Comparison of ENCODE assay signal across 13 mouse cellular contexts in genomic region chr6:25013288-25013606, GRCm38 (mm10). TPM values are rescaled to one million over a fixed set of nuclear protein-coding genes. Genes with fewer than 3 reads are reported as not detected.
DNase-seq lines count a peak whose midpoint lies in the region; ATAC-seq and TF ChIP-seq lines count a peak whose summit lies in the region.
"Had no signal": no experiment of that assay in that cellular context is flagged by ENCODE, and none has a peak within 500 bp of the region (broad histone marks: within the 10 kb centered on the region; RNA-seq: fewer than 3 reads in every experiment).

No protein-coding gene starts in this region.

- no peak for ATAC-seq in kidney, postnatal 0 days (replicated peaks; ENCODE audit: low FRiP score, low read depth)
- no peak for ATAC-seq in midbrain, postnatal 0 days (ENCODE audit: low FRiP score)
- no peak for ATAC-seq in liver, embryonic 12.5 days
- ATAC-seq in megakaryocyte progenitor cell, adult 5-6 weeks (replicated peaks; ENCODE audit: poor library complexity) = no peak

- 0 out of 2 replicates have a peak, but pooled peaks cover 4% of the 10 kb centered on the region for H3K4me1 ChIP-seq in kidney, postnatal 0 days (replicated peaks; ENCODE audit: insufficient read depth, low read length)
- H3K4me1 ChIP-seq in midbrain, postnatal 0 days (ENCODE audit: insufficient read depth, low read length) = no peaks in the 10 kb centered on the region
- no peaks in the 10 kb centered on the region for H3K4me1 ChIP-seq in liver, embryonic 12.5 days
- H3K4me1 ChIP-seq: heart, embryonic 13.5 days; liver, embryonic 13.5 days had no signal

- WGBS in kidney, postnatal 0 days = 15% methylated on average over 3 of the region's 3 CpGs
- WGBS in midbrain, postnatal 0 days = 20% methylated on average over 3 of the region's 3 CpGs
- WGBS in liver, embryonic 12.5 days (ENCODE audit: insufficient replicate concordance) = 49% methylated on average over 3 of the region's 3 CpGs

- TF ChIP-seq CTCF in kidney, postnatal 0 days (IDR thresholded peaks at IDR 0.05; ENCODE audit: low read depth) = no peak
- no peak for TF ChIP-seq CTCF in midbrain, postnatal 0 days (IDR thresholded peaks at IDR 0.05)

- no peak overlapping the region for H3K27ac ChIP-seq in kidney, postnatal 0 days
- no peak overlapping the region for H3K27ac ChIP-seq in midbrain, postnatal 0 days (ENCODE audit: low read depth, low read length)
- no peak overlapping the region for H3K27ac ChIP-seq in liver, embryonic 12.5 days
- H3K27ac ChIP-seq: gastrocnemius, adult 2 months; heart, embryonic 13.5 days; liver, embryonic 13.5 days had no signal

- no peak overlapping the region for H3K4me2 ChIP-seq in kidney, postnatal 0 days (ENCODE audit: low read length)
- H3K4me2 ChIP-seq in midbrain, postnatal 0 days (ENCODE audit: low read depth, low read length, poor library complexity, severe bottlenecking) = no peak overlapping the region
- no peak overlapping the region for H3K4me2 ChIP-seq in liver, embryonic 12.5 days
- H3K4me2 ChIP-seq: heart, embryonic 13.5 days; liver, embryonic 13.5 days had no signal

- no peak overlapping the region for H3K9ac ChIP-seq in kidney, postnatal 0 days (ENCODE audit: low read depth, low read length)
- no peak overlapping the region for H3K9ac ChIP-seq in midbrain, postnatal 0 days (replicated peaks; ENCODE audit: low read length, poor library complexity, severe bottlenecking)
- H3K9ac ChIP-seq in liver, embryonic 12.5 days = no peak overlapping the region
- H3K9ac ChIP-seq: heart, embryonic 13.5 days; liver, embryonic 13.5 days had no signal

- H3K27me3 ChIP-seq in kidney, postnatal 0 days (ENCODE audit: insufficient read depth, low read length) = no peaks in the 10 kb centered on the region
- no peaks in the 10 kb centered on the region for H3K27me3 ChIP-seq in midbrain, postnatal 0 days (ENCODE audit: insufficient read depth, low read length)
- no peaks in the 10 kb centered on the region for H3K27me3 ChIP-seq in liver, embryonic 12.5 days (replicated peaks)
- H3K27me3 ChIP-seq: heart, embryonic 13.5 days; liver, embryonic 13.5 days had no signal

- no peaks in the 10 kb centered on the region for H3K9me3 ChIP-seq in kidney, postnatal 0 days (replicated peaks; ENCODE audit: low read length)
- H3K9me3 ChIP-seq in midbrain, postnatal 0 days (ENCODE audit: low read length) = no peaks in the 10 kb centered on the region
- H3K9me3 ChIP-seq in liver, embryonic 12.5 days (replicated peaks) = no peaks in the 10 kb centered on the region
- H3K9me3 ChIP-seq: heart, embryonic 13.5 days; liver, embryonic 13.5 days had no signal

- no peaks in the 10 kb centered on the region for H3K36me3 ChIP-seq in kidney, postnatal 0 days (ENCODE audit: insufficient read depth, low read length)
- no peaks in the 10 kb centered on the region for H3K36me3 ChIP-seq in midbrain, postnatal 0 days (ENCODE audit: insufficient read depth, low read length)
- no peaks in the 10 kb centered on the region for H3K36me3 ChIP-seq in liver, embryonic 12.5 days
- H3K36me3 ChIP-seq: heart, embryonic 13.5 days; liver, embryonic 13.5 days had no signal

- peak; percentile 6 for DNase-seq in kidney, postnatal 0 days (ENCODE audit: low spot score)
- DNase-seq in kidney, postnatal 14 days = no peak
- DNase-seq in cerebellum, adult 11 months = peak; percentile 52
- DNase-seq in cerebellum, postnatal 36 days = peak; percentile 62 to 70
- peak; percentile 87 for DNase-seq in midbrain, postnatal 0 days (ENCODE audit: low spot score)
- DNase-seq in ovary, postnatal 10 days (ENCODE audit: low spot score) = no peak
- DNase-seq: gastrocnemius, adult 2 months; liver, embryonic 13.5 days; lung, postnatal 14 days; thymus, adult 2 months had no signal

- H3K4me3 ChIP-seq in kidney, postnatal 0 days (replicated peaks; ENCODE audit: low read depth, low read length) = no peak overlapping the region
- no peak overlapping the region for H3K4me3 ChIP-seq in midbrain, postnatal 0 days (ENCODE audit: low read depth, low read length)
- no peak overlapping the region for H3K4me3 ChIP-seq in liver, embryonic 12.5 days
- H3K4me3 ChIP-seq: gastrocnemius, adult 2 months; heart, embryonic 13.5 days; liver, embryonic 13.5 days had no signal

RNA-seq across cellular contexts. Expression of gene Tmem229a, which starts 57.1 kb away (rescaled TPM):
- 17.3 and 20.8 TPM in 2 replicates for polyA plus RNA-seq in kidney, postnatal 0 days (2015; fragmentation: Nextera tagmentation; extraction: Ambion mirVana)
- 20.8 and 21.1 TPM in 2 replicates for total RNA-seq in midbrain, postnatal 0 days (2014; rRNA removed)
- 5.1 and 5.7 TPM in 2 replicates for polyA plus RNA-seq in midbrain, postnatal 0 days (2015; fragmentation: Nextera tagmentation; extraction: Ambion mirVana)
- 0.05 and 0.07 TPM in 2 replicates for polyA plus RNA-seq in liver, embryonic 12.5 days (2016; fragmentation: Nextera tagmentation; extraction: Ambion mirVana)
- total RNA-seq in megakaryocyte progenitor cell, adult 5-6 weeks (2015) = not detected in 2 replicates
- total RNA-seq in megakaryocyte progenitor cell, adult 5-6 weeks (2017) = not detected in 2 replicates

Comparison
In these comparisons a context has a peak if more than half of its experiments do, and no peak if none do; other contexts are left out.
1. DNase-seq: peak in kidney, postnatal 0 days (single experiment), cerebellum, adult 11 months (single experiment), cerebellum, postnatal 36 days (2 of 2) and midbrain, postnatal 0 days (single experiment); none in kidney, postnatal 14 days (single experiment) and ovary, postnatal 10 days (single experiment).